Mouse (Mus musculus): Measurements from ENCODE around the gene 5031439G07Rik.

DNA sequence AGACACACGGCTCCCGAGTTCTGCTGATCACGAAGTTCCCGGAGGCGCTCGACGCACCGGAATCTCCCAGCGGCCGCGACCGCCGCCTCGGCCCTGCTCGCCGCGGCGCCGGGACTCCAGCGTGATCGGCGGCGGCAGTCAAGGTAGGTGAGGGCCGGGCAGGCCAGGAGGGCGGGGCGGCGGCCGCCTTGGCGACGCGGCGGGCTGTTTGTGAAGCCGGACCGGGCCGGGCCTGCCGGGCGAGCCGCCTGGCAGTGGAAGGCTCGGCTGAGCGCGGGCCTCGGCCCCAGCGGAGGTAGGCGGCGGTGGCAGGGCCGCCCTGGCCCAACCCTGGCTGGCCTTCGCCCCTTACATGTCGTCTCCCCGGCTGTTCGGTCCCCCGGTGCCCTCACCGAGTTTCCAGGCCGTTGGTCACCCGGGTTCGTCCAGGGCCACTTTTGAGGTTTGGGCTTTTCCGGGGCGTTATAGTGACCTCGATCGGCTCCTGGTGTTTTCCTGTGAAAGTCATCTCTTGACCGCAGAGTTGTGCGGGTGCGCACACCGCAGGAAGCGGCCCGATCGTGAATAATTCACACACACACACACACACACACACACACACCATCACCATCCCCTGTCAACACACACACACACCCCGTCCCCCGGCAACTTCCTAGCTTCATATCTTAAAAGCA, 64.7 kb downstream of the 5031439G07Rik start:
- TF ChIP-seq MYC (IDR thresholded peaks at IDR 0.05; ENCODE audit: low read depth, low read length) (no peak), E2F4 (IDR thresholded peaks at IDR 0.05; ENCODE audit: borderline replicate concordance, low read depth, low read length) (no peak), SMC3 (IDR thresholded peaks at IDR 0.05; ENCODE audit: low read depth, low read length) (no peak), POLR2A (IDR thresholded peaks at IDR 0.05; ENCODE audit: control insufficient read depth in 1 of 2, insufficient read depth in 1 of 2, low read depth in 1 of 2, low read length in 2 of 2, poor library complexity in 1 of 2) (peak in 1 of 2 experiments; percentile 62; a peak in 2 of 4 replicates), SIN3A (IDR thresholded peaks at IDR 0.05; ENCODE audit: low read length) (no peak; the same call in 1 of the 2 replicates), EP300 (IDR thresholded peaks at IDR 0.05; ENCODE audit: low read depth in 1 of 2, low read length in 2 of 2) (no peak), CTCF (IDR thresholded peaks at IDR 0.05 in 2 of 3, conservative IDR thresholded peaks at IDR 0.05 in 1 of 3; ENCODE audit: control insufficient read depth in 1 of 3, insufficient read depth in 1 of 3, low read depth in 2 of 3, low read length in 3 of 3, poor library complexity in 1 of 3, severe bottlenecking in 1 of 3) (no peak), GATA1 (IDR thresholded peaks at IDR 0.05; ENCODE audit: low read depth, low read length) (no peak), BHLHE40 (IDR thresholded peaks at IDR 0.05; ENCODE audit: borderline replicate concordance, low read depth, low read length) (no peak), CHD1 (IDR thresholded peaks at IDR 0.05; ENCODE audit: low read depth, low read length) (0 out of 2 replicates have a peak, but pooled peaks have one; percentile 44), MXI1 (IDR thresholded peaks at IDR 0.05; ENCODE audit: low read depth, low read length) (no peak)

Data from MEL (cell line).